Mouse (Mus musculus) thymus, adult 2 months (tissue): Measurements from ENCODE around the gene Rpl36a-ps1. TPM values are rescaled to one million over a fixed set of nuclear protein-coding genes. Genes with fewer than 3 reads are reported as not detected.

Source experiments
- DNase-seq: peaks from one replicate; pipeline ENCODE4 v3.0.0; 2021
- H3K27ac ChIP-seq: fragments of 200-500 bp; 2 replicates; pipeline ENCODE4 v1.5.1; 2012; ENCODE audit warnings: low read length, control low read depth; ENCODE audit not compliant: control insufficient read depth, insufficient read depth
- H3K27me3 ChIP-seq: fragments of 200-500 bp; 2 replicates; pipeline ENCODE4 v1.6.1; 2012; ENCODE audit warnings: mild to moderate bottlenecking, low read length, moderate library complexity, mixed read lengths; ENCODE audit not compliant: control insufficient read depth, insufficient read depth
- H3K36me3 ChIP-seq: fragments of 200-500 bp; 2 replicates; pipeline ENCODE4 v1.6.1; 2012; ENCODE audit warnings: mild to moderate bottlenecking, low read length, moderate library complexity; ENCODE audit not compliant: control insufficient read depth, insufficient read depth
- H3K4me1 ChIP-seq: fragments of 200-500 bp; replicated peaks from 2 replicates; pipeline ENCODE4 v1.6.1; 2012; ENCODE audit warnings: low read length; ENCODE audit not compliant: control insufficient read depth, insufficient read depth
- H3K4me3 ChIP-seq: fragments of 200-500 bp; 2 replicates; pipeline ENCODE4 v1.5.1; 2012; ENCODE audit warnings: mild to moderate bottlenecking, low read length, control low read depth, moderate library complexity; ENCODE audit not compliant: control insufficient read depth, insufficient read depth
- CTCF ChIP-seq: fragments of 200-500 bp; IDR thresholded peaks from 2 replicates; pipeline ENCODE4 v1.5.1; 2012; ENCODE audit warnings: mild to moderate bottlenecking, control low read depth, low read length, moderate library complexity, borderline replicate concordance; ENCODE audit not compliant: control insufficient read depth, poor library complexity, insufficient read depth; ENCODE audit errors: extremely low read depth
- POLR2A ChIP-seq: fragments of 200-500 bp; IDR thresholded peaks from 2 replicates; pipeline ENCODE4 v1.6.1; 2012; ENCODE audit warnings: mild to moderate bottlenecking, low read length, control low read depth, moderate library complexity; ENCODE audit not compliant: control insufficient read depth, poor library complexity, insufficient read depth; ENCODE audit errors: extremely low read depth
- WGBS: fragments of 180-500 bp; shearing (Covaris S2); methylation state at CpG from one replicate; pipeline ENCODE4 v1.1.7; 2018; 5-methylcytosine and 5-hydroxymethylcytosine counted together
- polyA plus RNA-seq: library from polyadenylated mRNA; depleted of rRNA; stranded (reverse); fragments of >200 nt; gene quantifications from 2 replicates; pipeline ENCODE4 v1.2.3, GENCODE M21; 2012

Gene Rpl36a-ps1
- polyA plus RNA-seq, 1 experiment = not detected

- no peak for DNase-seq
- Histone ChIP-seq H3K36me3 (no peaks in the 10 kb centered on the region), H3K4me3 (no peak overlapping the region), H3K4me1 (no peaks in the 10 kb centered on the region), H3K27ac (no peak overlapping the region), H3K27me3 (no peaks in the 10 kb centered on the region)
- no peak for TF ChIP-seq CTCF
- TF ChIP-seq POLR2A = no peak
- WGBS = 39% methylated on average over 2 of the region's 2 CpGs
Measured at GRCm38 (mm10) chr14:99010920-99011313, 16.8 kb upstream of the Rpl36a-ps1 start.

- TF ChIP-seq POLR2A = no peak
- no peak for TF ChIP-seq CTCF
- H3K27ac ChIP-seq = no peak overlapping the region
- no peak for DNase-seq
Measured at GRCm38 (mm10) chr14:99010224-99010919, 16.3 kb upstream of the Rpl36a-ps1 start.

DNA sequence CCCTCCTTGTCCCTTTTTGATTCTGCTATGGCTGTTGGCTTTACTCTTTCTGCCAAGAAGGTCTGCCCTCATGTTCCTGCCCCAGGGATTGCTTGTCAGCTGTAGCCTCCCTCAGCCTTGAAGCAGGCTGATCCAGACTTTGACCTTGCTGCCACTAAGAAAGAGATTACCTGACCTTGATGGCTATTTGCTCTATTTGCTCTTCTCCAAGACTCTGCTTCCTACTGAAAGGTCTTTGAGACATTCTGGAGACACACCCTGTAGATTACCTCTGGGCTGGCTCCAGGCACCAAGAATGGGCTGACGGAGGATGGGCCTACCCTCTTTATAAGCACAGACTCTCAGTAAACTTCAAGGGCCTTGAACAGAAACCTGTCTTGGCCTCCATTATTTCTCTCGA, 1.6 kb downstream of the Rpl36a-ps1 start:
- Histone ChIP-seq H3K4me3 (no peak overlapping the region), H3K27me3 (no peaks in the 10 kb centered on the region), H3K27ac (no peak overlapping the region), H3K36me3 (no peaks in the 10 kb centered on the region), H3K4me1 (no peaks in the 10 kb centered on the region)
- no peak for TF ChIP-seq POLR2A
- no peak for TF ChIP-seq CTCF
- no peak for DNase-seq
- 96% methylated on average over 2 of the region's 2 CpGs for WGBS

More at GRCm38 (mm10) chr14:99010224-99010919, 16.3 kb upstream of the Rpl36a-ps1 start:
- Histone ChIP-seq H3K4me3 (no peak overlapping the region), H3K36me3 (no peaks in the 10 kb centered on the region), H3K4me1 (no peaks in the 10 kb centered on the region), H3K27me3 (no peaks in the 10 kb centered on the region)
- WGBS = 42% methylated on average over 8 of the region's 8 CpGs

DNA sequence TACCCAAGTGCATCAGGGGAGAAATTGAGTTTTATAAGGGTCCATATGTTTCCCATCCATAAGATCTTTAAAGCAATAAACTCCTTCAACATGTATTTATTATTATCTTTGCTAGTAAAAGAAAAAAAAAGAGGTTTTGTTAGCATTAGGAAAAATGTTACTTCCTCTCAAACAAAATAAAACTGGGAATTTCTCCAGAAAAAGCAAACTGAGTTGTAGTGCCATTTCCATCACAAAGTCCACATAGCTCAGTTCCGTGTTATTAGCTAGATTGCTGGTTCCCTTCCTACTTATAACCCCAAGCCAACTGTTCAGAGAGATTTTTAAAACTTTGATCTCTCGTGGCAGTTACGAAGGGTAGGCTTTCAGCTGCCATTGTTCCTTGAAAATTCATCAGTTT, 3.5 kb downstream of the Rpl36a-ps1 start:
- DNase-seq = no peak
- WGBS = 92% methylated on average over 3 of the region's 3 CpGs
- H3K27ac ChIP-seq = no peak overlapping the region
- H3K4me3 ChIP-seq = no peak overlapping the region
- TF ChIP-seq CTCF (no peak), POLR2A (no peak)
- H3K36me3 ChIP-seq = no peaks in the 10 kb centered on the region
- H3K4me1 ChIP-seq = no peaks in the 10 kb centered on the region
- H3K27me3 ChIP-seq = no peaks in the 10 kb centered on the region

- Histone ChIP-seq H3K27me3 (no peaks in the 10 kb centered on the region), H3K36me3 (no peaks in the 10 kb centered on the region), H3K4me3 (no peak overlapping the region), H3K27ac (no peak overlapping the region), H3K4me1 (no peaks in the 10 kb centered on the region)
- DNase-seq = no peak
- 83% methylated on average over 3 of the region's 3 CpGs for WGBS
- TF ChIP-seq POLR2A = no peak
- TF ChIP-seq CTCF = no peak
Measured at GRCm38 (mm10) chr14:98989818-98990217, 4.3 kb downstream of the Rpl36a-ps1 start.

DNA sequence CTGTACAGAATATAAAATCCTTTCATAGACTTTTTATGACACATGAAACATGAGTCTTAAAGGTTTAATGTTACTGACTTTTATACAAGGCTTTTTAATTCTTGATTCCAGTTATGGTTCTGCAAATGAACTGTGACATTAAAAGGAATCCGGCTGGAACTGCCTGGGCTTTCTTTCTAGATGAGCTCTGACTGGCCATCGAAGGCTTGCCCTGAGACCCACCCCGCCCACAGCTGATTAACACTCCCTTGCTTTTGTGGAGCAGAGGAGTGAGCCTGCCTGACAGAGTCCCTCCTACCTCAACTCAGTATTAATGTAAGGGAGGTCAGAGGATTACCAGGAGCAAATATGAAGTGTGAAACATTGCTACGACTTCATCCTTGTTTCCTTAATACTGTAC, 22.2 kb downstream of the Rpl36a-ps1 start:
- Histone ChIP-seq H3K27ac (no peak overlapping the region), H3K36me3 (no peaks in the 10 kb centered on the region), H3K4me1 (no peaks in the 10 kb centered on the region), H3K4me3 (no peak overlapping the region), H3K27me3 (no peaks in the 10 kb centered on the region)
- WGBS = 80% methylated on average over 4 of the region's 4 CpGs
- DNase-seq = no peak
- TF ChIP-seq CTCF (no peak), POLR2A (no peak)
